Mouse (Mus musculus) urinary bladder, postnatal 10 days (tissue): ENCODE measurements around the gene Gse1.

Experiments used
- DNase-seq: peaks from one replicate; pipeline ENCODE4 v3.0.0; 2022; ENCODE audit warnings: low spot score

Gene Gse1

DNA sequence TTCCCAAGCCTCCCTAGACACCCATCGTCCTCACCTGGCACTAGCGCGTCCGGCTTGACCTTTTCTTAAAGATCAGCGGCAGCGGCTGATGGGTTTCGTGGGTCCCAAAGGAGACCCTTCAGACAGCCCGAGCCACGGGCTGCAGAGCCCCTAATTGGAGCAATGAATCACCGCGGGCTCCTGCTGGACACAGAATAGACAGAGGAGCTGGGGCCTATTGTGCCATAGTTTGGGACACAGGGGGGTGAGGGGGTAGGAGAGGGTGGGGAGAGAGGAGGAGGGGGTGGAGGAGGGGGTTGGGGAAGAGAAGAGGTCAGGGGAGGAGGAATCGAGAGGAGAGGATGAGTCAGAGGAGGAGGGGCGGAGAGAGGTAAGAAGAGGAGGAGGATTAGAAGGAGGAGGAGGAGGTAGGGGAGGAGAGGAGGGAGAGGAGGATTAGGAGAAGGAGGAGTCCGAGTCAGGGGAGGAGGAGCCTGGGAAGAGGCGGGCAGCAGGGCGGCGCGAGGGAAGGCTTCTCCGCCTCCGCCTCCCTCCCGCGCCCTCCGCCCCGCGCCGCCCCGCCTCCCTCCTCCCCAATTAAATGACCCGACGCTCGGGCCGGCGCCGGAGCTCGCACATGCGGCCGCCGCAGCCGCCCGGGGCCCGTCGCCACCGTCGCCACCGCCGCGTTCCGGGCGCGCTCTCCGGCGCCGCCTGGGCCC, at the start of gene Gse1:
Gene Gse1 (plus strand): TSS at position 566 of the 701 bp plus-strand sequence.
- peak; percentile 49 for DNase-seq

DNA sequence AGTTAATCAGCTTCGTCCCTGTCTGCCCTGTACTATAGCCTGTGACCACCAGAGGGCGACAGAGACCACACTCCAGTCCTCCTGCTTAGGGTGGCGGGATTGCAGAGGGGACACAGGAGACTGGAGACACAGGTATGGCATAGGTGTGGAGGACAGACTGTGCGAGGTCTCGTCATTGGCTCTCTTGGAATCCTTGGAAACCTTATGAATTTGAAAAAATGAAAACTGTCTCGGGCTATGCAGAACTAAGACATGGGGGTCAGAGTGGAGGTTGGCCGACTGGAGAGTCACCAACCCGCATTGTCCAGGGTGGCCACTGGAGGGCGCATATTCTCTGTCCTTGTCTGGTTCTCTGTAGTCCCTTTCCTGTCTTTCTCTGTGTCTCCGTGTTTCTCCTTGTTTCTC, 49.2 kb upstream of the Gse1 start:
- peak; percentile 79 for DNase-seq

DNA sequence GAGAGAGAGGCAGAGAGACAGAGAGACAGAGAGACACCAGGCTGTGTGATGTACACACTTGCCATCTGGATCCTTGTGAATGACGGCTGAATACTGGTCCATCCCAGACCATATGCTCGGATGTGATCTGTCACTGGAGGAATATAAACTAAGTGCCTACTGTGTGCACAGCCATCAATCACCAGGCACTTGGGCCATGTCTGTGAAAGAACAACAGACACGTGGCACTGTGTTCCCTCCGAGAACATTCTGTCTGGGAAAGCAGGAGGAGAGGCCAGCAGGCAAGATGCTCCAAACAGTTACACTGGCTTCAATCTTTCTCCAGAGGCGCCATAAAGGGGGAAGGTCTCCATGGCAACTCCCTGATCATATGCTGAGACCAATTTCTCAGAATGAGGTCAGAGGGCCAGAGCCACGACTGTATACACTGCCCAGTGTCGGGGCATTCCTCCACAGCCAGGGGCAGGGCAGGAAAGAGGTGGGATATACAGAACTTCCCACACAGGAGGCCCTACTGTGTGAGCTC, 47.7 kb upstream of the Gse1 start:
- DNase-seq, result no peak

DNA sequence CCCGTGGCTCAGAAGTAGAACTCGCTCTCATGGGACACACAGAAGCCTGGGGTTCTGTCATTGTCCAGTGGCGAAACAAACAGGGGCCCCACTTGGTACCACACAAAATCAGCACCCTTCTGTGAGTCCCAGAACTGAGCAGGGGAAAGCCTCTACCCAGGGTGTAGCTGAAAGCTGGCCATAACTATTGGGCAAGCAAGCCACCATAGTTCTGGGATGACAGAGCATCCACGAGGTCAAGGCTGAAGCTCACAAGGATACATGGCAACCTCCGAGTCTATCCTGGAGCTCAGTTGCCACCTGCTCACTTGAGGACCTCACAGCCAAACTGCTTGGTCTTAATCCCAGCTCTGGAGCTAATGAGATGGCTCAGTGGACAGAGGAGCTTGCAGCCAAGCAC, 47.0 kb upstream of the Gse1 start:
- DNase-seq, result no peak

DNA sequence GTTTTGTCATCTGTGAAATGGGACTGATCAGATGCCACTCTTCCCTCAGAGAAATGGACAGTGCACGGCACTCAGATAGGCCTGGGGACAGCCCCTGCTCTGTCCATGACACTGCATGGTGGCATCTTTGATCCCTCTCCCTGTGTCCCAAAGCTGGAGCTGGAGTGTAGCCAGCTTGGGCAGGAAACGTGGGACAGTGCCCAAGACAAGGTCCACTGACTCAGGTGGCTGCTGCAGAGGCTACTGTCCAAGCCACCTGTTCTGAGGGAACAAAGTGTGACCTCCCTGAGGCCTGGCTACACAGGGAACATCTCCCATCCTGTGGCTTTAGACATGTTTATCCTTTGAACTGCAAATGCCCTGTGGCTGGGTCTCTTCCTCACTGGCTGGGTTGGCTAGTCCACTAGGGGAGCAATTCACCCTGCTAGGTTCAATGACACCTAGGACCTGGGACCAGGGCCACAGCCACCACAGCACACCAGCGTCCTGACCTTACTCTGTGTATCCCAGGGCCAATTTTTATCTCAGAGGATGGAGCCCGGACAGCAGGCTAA, 46.3 kb upstream of the Gse1 start:
- no peak for DNase-seq

DNA sequence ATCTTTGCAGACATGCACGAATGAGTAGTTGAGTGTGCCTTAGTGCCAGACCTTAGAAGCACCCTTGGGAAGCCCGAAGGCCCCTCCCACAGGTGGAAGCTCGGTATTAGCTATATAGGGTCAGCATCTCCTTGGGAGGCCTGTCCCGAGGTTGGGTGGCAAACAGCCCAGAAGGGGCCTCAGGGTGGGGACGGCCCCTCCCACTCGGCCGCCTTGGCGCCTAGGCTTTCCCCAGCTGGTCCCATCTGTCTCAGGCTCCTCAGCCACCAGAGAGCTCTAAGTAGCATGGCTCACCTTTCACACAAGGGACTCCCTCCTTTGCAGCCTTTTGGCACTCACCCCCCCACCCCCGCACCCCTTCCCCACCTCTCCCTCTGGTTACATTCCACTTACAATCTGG, 43.9 kb upstream of the Gse1 start:
- DNase-seq, result no peak

DNA sequence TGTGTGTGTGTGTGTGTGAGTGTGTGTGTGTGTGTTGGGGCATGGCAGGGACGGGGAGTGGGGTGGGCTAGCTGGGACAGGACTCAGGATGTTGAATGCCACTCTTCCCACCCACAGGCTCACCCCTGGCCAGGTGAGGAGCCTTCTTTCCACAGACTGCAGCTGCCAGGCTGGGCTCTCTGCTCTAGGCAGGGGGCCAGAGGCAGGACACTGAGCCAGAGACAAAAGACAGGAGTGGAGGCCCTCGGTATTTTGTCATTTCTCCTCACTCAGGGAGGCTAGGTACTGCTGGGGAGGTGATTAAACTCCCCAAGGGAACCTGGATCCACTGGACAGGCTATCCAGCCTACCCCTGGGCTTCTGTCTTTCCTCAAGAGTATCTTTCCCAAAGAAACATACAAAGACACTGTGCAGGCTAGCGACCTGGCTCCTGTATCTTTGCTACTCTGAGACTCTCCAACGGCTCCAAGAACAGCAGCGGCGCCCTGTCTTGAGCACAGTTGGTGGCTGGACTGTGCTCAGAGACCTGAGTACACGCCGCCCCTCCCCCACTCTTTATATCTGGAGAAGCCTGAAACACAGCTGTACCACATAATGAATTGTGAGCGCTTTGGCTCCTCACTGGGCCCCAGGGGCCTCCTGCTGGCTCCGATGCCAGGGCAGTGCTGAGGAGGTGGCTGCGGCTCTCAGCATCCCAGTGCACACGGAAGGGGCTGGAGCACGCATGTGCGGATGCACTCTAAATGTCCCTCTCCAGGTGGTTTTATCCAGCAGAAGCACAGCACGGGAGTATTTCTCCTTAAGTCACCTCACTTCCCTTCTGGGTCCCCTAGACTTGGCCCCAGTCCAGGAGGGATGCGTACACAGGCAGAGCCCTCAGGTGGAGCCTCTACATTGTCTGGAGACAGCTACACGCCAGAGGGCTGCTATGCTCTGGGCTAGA, 43.1 kb upstream of the Gse1 start:
- no peak for DNase-seq

DNA sequence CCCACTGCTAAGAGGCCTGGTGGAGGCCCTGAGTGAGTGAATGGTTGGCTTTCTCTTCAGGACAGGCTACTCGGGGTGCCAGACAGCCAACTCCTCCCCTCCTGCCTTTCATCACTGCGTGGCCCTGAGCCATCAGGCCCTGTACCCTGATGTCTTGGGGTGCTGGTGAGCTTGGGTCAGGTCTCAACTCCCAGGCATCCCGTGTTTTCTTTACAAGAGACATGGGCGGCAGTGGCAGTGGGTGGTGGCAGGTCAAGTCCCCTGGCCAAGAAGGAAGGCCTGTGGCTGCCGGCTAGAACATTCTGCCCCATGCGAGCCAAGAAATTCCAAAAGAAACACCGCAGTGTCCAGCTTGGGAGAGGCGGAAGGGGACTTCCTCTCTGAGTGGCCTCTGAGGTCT, 41.8 kb upstream of the Gse1 start:
- no peak for DNase-seq

DNA sequence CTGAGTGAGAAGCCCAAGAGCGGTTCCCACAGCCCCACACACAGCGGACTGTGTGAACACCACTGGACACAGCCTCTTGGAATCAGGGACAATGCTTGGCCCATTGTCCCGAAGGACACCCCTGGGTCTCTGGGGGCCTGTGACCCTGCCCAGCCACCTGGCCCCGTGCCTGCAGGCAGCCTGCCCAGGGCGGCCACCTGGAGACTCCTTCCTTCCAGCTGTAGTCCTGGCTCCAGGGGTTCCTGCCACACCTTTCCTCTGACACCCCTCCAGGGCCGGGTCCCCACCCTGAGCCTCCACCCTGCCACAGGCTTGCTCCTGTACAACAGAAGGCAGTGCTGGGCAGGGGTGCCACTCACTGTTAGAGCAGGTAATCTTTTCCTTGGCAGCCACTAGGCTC, 39.7 kb upstream of the Gse1 start:
- no peak for DNase-seq

DNA sequence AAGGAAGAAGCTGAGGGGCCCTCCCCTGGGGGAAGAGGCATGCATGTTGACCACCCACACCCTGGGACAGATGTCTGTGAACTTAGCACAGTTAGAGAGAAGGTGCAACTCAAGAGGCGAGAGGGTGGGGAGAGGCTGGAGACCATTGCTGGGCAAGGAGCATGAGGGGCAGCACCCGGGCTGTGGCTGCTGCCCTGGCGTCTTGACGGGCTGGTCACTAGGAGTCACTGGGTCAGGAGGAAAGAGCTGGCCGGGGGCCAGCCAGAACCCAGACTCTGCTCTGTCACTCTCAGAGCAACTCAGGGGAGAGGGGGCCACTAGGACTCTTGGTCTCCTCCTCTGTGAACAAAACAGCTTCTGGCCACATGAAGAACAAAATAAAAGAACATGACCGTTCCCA, 38.8 kb upstream of the Gse1 start:
- DNase-seq, result no peak

DNA sequence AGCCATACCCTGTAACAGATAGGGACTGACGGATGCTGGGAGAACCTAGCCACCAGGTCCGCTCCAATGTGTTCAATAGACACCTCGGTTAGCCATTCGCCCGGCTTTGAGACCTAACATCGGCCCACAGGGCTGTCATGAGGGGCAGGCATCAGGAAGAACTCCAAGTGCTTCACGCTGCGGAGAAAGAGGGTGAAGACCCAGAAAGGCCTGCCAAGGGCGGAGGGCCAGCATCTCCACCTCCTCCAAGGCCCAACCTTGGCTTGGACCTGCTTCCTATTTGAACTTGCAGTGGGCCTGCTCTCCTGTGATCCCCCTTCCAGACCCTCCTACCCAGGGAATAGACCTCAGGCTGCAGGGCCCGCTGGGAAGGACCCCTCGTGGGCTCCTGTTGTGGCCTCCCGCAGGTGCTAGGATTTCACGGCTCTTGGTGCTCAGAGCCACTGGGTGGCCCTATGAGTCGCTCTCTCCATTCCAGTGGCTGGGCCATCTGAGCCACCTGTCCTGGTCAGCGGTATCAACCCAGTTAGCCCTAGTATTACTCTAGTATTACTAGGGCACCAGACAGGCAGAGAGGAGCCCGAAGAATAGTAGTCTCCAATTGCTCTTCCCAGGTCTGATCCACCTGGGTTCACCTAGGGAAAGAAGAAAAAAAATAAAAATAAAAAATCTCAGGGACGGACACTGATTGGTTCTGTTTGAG, 38.0 kb upstream of the Gse1 start:
- DNase-seq, result no peak

DNA sequence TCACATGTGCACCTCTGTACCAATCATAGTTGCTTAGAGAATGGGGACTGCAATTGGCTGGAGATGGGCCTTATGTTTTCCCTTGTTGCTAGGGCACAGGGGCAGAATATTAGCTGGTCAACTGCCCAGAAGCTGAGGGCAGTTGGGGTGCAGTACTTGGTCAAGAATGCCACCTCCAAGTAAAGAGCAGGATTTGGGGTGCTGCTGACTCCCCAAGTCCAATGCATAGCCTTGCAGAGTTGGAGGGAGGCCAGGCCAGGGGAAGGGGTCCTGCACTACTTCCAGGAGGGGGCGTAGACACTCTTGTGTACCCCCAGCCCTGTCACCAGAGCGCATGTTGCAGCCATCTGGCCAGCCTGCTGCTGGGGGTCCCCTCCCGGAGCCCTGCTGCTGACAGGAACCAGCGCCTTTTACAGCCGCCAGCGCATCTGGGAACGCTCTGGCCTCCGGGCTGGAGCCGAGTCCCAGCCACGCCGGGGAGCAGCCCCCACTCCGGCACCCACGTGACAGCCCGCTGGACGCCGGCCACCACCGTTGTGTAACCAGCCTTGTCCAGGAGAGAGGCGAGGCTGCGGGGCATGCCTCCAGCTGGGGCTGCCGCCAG, 37.3 kb upstream of the Gse1 start:
- peak; percentile 89 for DNase-seq

DNA sequence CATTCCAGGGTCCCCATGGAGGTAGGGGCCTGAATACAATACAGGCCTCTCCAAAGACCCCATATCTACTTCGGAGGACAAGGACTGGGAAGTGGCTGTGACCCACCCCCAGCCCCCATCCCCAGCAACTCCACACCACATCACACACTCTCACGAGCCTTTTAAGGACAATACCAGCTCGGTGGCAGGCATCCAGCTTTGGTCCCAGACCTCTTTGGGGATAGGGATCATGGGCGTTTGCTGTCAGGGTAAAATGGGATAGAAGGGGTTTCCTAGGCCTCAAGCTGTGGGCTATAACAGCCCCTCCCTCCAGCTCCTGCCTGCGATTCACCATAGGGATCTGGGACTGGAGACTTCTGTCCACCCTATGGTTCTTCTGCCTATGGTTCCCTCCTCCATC, 36.6 kb upstream of the Gse1 start:
- DNase-seq, result no peak

DNA sequence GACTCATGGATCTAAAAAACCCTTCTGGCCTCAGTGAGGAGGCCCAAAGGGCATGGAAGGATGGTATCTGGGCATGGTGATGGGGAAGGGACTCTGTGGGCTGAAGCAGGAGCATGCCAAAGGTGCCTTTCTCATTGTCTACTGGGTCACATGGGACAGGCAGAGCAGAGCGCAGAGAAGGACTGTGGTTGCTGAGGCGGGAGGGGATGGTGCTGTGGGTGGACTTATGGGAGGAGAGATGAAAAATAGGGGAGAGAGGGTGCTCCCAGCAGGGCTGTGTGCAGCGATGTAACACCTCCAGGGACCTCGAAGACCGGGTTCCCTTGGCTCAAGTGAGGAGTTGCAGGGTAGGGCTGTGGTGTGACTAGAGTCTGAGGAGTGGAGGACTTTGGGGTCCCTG, 36.1 kb upstream of the Gse1 start:
- no peak for DNase-seq

DNA sequence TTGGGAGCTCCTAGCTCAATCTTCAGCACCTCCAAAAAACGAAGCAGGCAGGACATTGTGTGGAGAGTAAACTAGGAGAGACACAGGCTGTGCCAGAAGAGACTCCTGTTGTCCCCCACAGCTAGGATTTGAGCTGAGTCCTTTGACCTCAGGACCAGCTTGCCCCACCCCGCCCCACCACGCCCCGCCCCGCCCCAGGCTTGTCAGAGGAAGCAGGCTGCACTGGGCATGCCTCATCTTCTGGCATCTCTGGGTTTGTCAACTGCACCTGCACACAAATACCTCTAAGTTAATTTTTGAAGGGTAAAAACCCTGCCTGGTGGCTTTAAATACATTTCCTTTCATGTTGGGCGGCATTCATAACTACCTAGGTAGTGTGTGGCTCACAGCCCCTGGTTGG, 26.9 kb upstream of the Gse1 start:
- no peak for DNase-seq

DNA sequence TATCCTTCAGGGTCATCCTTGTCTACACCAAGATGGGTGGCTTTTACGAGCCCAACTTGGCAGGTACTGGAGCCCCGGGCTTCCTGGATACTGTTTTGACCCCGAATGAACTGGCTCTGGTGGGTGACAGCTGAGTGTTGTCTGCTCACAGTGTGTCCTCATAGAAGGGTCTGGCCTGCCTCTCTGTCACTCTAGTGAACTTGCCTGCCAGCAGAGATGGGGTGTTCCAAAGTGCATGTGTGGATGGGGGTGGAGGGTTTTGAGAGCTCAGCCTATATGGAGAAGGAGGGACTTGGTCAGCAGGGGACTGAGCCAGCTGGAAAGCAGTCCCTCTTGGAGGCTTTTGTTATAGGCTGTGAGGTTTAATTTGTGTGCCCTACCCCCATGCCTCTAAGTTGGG, 25.7 kb upstream of the Gse1 start:
- DNase-seq, result no peak

DNA sequence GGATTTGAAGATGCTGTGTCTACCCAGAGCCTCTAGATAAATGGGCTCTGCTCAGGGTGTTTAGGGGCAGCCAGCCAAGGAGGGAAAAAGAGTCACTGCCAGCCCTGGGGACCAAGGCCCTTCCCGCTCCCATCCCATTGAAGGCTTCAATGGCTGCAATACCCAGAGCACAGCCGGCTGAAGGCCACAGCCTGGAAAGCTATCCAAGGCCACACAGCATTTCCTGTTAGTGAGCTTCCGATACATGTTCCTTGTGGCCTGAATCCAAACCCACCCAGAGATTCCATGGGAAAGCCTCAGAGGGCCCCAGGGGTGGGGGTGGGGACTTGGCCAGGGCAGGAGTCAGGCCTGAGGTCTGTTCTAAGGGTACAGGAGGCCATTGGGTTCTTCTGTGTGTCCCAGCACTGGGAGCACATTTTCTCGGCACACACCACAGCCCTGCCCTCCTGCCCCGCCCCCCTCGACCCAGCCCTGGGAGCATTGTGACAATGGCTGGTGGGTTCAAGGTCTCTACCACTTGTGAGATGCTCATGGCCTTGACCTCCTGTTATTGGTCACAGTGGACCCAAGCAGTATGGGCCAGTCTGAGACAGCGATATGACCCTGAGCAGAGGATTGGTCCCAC, 23.4 kb upstream of the Gse1 start:
- DNase-seq, result no peak

DNA sequence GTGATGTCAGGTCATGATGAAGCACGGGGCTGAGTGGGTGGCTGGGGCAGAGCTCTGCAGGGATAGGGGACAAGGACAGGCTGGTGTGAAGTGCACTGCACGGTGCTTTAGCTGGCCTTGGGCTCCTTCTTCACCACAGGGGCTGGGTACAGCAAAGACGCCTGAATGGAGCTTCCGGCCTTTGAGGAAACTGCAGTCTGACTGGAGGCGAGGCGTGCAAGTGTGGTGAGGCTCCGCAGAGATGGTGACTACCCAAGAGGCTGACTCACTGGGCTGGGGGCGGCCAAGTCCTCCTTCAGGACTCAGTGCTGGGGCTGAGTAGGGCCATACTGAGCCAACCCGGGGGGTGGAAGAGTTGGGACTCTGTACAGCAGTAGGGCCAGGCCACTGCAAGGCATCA, 22.3 kb upstream of the Gse1 start:
- DNase-seq, result no peak

DNA sequence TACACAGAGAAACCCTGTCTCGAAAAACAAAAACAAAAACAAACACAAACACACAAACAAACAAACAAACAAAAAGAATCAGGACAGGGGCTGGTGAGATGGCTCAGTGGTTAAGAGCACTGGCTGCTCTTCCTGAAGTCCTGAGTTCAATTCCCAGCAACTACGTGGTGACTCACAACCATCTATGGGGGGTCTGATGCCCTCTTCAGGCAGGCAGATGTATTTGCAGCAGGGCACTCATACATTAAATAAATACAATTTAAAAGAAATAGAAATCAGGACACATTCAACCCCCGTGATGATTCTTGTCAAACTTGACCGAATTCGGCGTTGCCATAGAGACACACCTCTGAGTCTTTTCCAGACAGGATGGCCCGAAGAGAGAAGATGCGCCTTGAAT, 20.9 kb upstream of the Gse1 start:
- no peak for DNase-seq

DNA sequence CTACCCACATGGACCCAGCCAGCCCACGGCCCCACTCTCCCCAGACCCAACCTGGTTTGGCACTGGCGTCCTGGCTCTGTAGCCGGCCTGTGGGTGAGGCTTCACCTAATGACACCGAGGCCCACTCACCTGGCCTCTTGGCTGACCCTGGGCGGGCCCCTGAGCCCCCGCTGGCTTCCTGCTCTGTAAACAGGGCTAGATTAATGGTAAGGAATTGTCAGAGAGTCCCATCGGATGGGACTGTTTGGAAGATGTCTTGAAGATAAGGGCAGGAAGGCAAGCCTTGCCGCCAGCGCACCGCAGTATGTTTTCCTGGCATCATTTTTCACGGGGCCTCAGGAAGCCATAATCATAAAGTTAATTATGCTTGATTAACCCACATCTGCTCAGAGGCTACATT, 20.1 kb upstream of the Gse1 start:
- no peak for DNase-seq

DNA sequence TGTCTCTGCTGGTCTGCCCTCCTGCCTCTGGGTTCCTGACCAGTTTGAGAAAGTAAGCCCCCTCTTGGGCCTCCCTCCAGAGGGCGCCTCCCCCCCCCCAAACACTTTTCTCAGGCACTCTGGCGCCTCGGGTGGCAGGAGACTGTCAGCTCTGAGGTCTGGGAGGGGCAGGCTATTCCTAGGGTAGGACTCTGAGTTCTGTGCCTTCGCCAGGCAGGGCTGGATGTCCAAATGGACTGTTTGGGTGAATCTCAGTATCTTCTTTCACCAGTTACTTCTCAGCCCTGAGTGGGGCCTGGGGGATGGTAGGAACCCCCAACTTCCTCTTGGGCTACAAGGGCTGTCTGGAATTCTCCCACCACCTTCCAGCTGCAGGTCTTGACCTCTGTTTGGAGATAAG, 16.9 kb upstream of the Gse1 start:
- no peak for DNase-seq
